Mouse (Mus musculus) bone marrow, adult 2 months (tissue): ENCODE results near the gene Atg101.

ENCODE experiments used
- CTCF ChIP-seq: fragments of 200-500 bp; IDR thresholded peaks from 2 replicates; pipeline ENCODE4 v1.5.1; 2011; ENCODE audit warnings: low read length, control low read depth; ENCODE audit not compliant: control insufficient read depth, insufficient read depth
- POLR2A ChIP-seq: fragments of 200-500 bp; IDR thresholded peaks from 2 replicates; pipeline ENCODE4 v1.6.1; 2011; ENCODE audit warnings: low read depth, mild to moderate bottlenecking, control low read depth, low read length, borderline replicate concordance; ENCODE audit not compliant: control insufficient read depth

GRCm38 (mm10) chr15:101308440-101309348 lies 24.6 kb downstream of the Atg101 start:
- no peak for TF ChIP-seq CTCF
- no peak for TF ChIP-seq POLR2A
